Mouse (Mus musculus): ENCODE results near the gene Clpb. TPM values are rescaled to one million over a fixed set of nuclear protein-coding genes. Genes with fewer than 3 reads are reported as not detected.
"Not testable (repeated sequence)": the region's sequence is repeated elsewhere in the genome, so short reads cannot be mapped to it uniquely, and the experiment has no call there.

The Clpb gene
- polyA plus RNA-seq (2015; fragmentation: Nextera tagmentation; extraction: Ambion mirVana): 60.0 and 64.9 TPM in 2 replicates

- H3K27me3 ChIP-seq: no peaks in the 10 kb centered on the region
- WGBS: under 1% methylated on average over 49 of the region's 49 CpGs
- peak within 1 kb of the TSS; percentile 76 for H3K4me2 ChIP-seq
- ATAC-seq (ENCODE audit: borderline replicate concordance, extremely low read depth, low FRiP score, low TSS enrichment): peak; percentile 99
- H3K36me3 ChIP-seq: no peaks in the 10 kb centered on the region
- H3K27ac ChIP-seq: peak within 1 kb of the TSS; percentile 38
- H3K4me1 ChIP-seq: peaks cover 17% of the 10 kb centered on the region
- H3K9ac ChIP-seq: peak within 1 kb of the TSS; percentile 33
- no peaks in the 10 kb centered on the region for H3K9me3 ChIP-seq
- H3K4me3 ChIP-seq: peak within 1 kb of the TSS; percentile 61
These were observed at the start of gene Clpb for GRCm38 (mm10) chr7:101663514-101664159. Gene Clpb, plus strand, starts transcription at chr7:101663633.

- no peak overlapping the region for H3K4me2 ChIP-seq
- no peak overlapping the region for H3K9ac ChIP-seq
- 64% methylated on average over 7 of the region's 7 CpGs for WGBS
- no peak overlapping the region for H3K27ac ChIP-seq
- no peaks in the 10 kb centered on the region for H3K9me3 ChIP-seq
- H3K27me3 ChIP-seq: no peaks in the 10 kb centered on the region
- no peaks in the 10 kb centered on the region for H3K4me1 ChIP-seq
- no peak for ATAC-seq (ENCODE audit: borderline replicate concordance, extremely low read depth, low FRiP score, low TSS enrichment)
- no peak overlapping the region for H3K4me3 ChIP-seq
- no peaks in the 10 kb centered on the region for H3K36me3 ChIP-seq
These were observed 48.0 kb upstream of the Clpb start for GRCm38 (mm10) chr7:101615406-101615805.

DNA sequence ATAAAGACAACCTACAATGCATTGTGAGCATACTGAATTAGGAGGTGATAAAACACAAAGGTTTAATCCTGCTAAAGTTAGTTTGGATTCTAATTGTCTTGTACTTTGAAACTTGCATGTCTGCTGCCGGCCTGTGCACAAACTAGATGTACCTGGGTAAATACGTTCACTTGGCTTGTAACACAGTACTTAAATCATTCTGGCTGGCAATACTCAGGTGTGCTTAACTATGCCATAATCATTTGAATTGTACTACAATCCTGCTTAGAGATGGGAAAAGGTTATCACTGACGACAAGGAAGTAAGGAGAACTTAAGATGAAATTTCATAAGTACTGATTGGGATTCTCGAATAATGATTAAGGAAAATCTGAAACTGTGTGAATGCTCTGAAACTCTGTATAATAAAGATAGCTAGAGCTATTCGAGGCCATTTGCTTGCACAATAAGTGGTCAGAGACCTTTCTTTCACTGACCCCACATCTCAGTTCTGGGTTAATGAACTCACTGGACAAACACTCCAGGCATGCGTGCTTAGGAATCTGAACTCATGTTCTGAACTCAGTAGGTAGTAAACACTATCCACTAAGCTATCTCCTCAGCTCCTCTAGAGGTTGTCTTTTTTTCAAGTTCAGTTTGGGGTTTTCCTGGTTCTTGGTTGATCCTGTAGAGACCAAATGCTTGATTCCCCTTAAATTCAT, 47.1 kb upstream of the Clpb start:
- H3K9me3 ChIP-seq: no peaks in the 10 kb centered on the region
- H3K4me1 ChIP-seq: no peaks in the 10 kb centered on the region
- WGBS: 58% methylated on average over 6 of the region's 6 CpGs
- no peak overlapping the region for H3K27ac ChIP-seq
- no peaks in the 10 kb centered on the region for H3K27me3 ChIP-seq
- no peak overlapping the region for H3K4me2 ChIP-seq
- ATAC-seq (ENCODE audit: borderline replicate concordance, extremely low read depth, low FRiP score, low TSS enrichment): no peak
- no peak overlapping the region for H3K4me3 ChIP-seq
- no peak overlapping the region for H3K9ac ChIP-seq
- H3K36me3 ChIP-seq: no peaks in the 10 kb centered on the region

- no peak overlapping the region for H3K4me3 ChIP-seq
- no peak overlapping the region for H3K4me2 ChIP-seq
- WGBS: 65% methylated on average over 10 of the region's 10 CpGs
- H3K9ac ChIP-seq: no peak overlapping the region
- no peak for ATAC-seq (ENCODE audit: borderline replicate concordance, extremely low read depth, low FRiP score, low TSS enrichment)
- no peaks in the 10 kb centered on the region for H3K36me3 ChIP-seq
- H3K27ac ChIP-seq: no peak overlapping the region
- no peaks in the 10 kb centered on the region for H3K4me1 ChIP-seq
- no peaks in the 10 kb centered on the region for H3K27me3 ChIP-seq
- H3K9me3 ChIP-seq: no peaks in the 10 kb centered on the region
These were observed 45.8 kb upstream of the Clpb start for GRCm38 (mm10) chr7:101617438-101618165.

DNA sequence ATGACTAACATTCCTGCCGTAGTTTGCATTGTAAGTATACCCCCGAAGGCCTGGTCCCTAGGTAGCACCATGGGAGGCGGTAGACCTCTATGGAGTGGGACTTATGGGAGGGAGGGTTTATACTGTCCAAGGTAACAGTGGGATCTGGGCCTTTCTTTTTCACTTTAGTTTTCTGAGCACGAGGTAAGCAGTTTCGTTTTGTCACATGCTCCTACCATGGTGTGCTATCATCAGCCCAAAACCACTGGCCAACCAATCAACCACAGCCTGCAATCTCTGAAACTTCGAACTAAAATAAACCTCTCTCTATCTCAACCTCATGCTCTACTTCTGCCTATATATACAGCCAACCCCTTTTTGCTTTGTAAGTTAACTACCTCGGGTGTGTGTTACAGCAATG, 45.2 kb upstream of the Clpb start:
- no peak overlapping the region for H3K27ac ChIP-seq
- no peak for ATAC-seq (ENCODE audit: borderline replicate concordance, extremely low read depth, low FRiP score, low TSS enrichment)
- no peaks in the 10 kb centered on the region for H3K27me3 ChIP-seq
- H3K9me3 ChIP-seq: no peaks in the 10 kb centered on the region
- no peak overlapping the region for H3K4me3 ChIP-seq
- WGBS: 69% methylated on average over 7 of the region's 7 CpGs
- no peak overlapping the region for H3K9ac ChIP-seq
- H3K4me2 ChIP-seq: no peak overlapping the region
- no peaks in the 10 kb centered on the region for H3K36me3 ChIP-seq
- no peaks in the 10 kb centered on the region for H3K4me1 ChIP-seq

- Histone ChIP-seq H3K4me2 (no peak overlapping the region), H3K4me1 (no peaks in the 10 kb centered on the region), H3K9me3 (no peaks in the 10 kb centered on the region), H3K27ac (no peak overlapping the region), H3K4me3 (no peak overlapping the region), H3K9ac (no peak overlapping the region), H3K27me3 (no peaks in the 10 kb centered on the region), H3K36me3 (no peaks in the 10 kb centered on the region)
- ATAC-seq (ENCODE audit: borderline replicate concordance, extremely low read depth, low FRiP score, low TSS enrichment): no peak
- 20% methylated on average over 4 of the region's 4 CpGs for WGBS
These were observed 43.1 kb upstream of the Clpb start for GRCm38 (mm10) chr7:101620373-101620772.

DNA sequence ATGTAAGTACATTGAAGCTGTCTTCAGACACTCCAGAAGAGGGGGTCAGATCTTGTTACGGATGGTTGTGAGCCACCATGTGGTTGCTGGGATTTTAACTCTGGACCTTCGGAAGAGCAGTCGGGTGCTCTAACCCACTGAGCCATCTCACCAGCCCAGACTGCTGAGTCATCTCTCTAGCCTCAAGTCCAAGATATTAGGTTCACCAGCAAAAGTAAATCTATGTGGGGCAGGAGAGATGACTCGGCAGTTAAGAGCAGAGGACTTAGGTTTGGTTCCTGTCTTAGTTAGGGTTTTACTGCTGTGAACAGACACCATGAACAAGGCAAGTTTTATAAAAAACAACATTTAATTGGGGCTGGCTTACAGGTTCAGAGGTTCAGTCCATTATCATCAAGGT, 41.6 kb upstream of the Clpb start:
- not testable (repeated sequence) for H3K9me3 ChIP-seq; H3K27ac ChIP-seq; H3K27me3 ChIP-seq; H3K9ac ChIP-seq; H3K4me3 ChIP-seq; ATAC-seq (ENCODE audit: borderline replicate concordance, extremely low read depth, low FRiP score, low TSS enrichment); H3K4me1 ChIP-seq; H3K36me3 ChIP-seq; H3K4me2 ChIP-seq
- WGBS: 79% methylated on average over 4 of the region's 4 CpGs

DNA sequence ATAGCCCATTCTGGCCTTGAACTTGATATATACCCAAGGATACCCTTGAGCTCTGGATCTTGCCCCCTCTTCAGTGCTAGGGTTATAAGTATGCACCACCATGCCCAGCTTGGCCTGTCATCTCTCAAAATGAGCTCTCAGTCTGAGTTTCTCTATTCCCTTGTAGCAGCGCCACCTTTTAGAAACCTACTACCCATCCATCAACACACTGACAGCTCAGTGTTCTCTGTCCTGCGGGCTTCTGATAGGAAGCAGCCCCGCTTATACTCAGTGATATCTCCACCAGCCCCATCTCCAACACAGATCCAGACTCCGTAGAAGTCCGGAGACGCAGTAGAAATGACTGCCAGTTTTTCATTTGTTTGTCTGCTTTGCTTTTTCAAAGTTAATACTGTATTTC, 39.1 kb upstream of the Clpb start:
- no peak overlapping the region for H3K4me2 ChIP-seq
- no peaks in the 10 kb centered on the region for H3K9me3 ChIP-seq
- no peaks in the 10 kb centered on the region for H3K4me1 ChIP-seq
- no peak overlapping the region for H3K4me3 ChIP-seq
- H3K27ac ChIP-seq: no peak overlapping the region
- H3K27me3 ChIP-seq: no peaks in the 10 kb centered on the region
- no peaks in the 10 kb centered on the region for H3K36me3 ChIP-seq
- no peak overlapping the region for H3K9ac ChIP-seq
- 30% methylated on average over 6 of the region's 6 CpGs for WGBS
- ATAC-seq (ENCODE audit: borderline replicate concordance, extremely low read depth, low FRiP score, low TSS enrichment): no peak

DNA sequence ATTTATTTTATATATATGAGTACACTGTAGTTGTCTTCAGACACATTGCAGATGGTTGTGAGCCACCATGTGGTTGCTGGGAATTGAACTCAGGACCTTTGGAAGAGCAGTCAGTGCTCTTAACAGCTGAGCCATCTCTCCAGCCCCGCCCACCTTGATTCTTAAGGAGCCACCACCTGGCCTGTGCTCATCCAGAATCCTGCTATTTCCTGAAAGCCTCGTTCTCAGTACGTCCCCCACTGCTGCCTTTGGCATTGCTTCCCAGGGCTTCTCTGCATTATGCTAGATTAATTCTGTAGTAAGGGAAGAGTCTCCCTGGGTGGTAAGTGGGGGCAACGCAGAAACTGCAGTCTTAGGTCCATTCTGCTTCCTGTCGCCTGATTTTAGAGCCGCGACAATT, 36.3 kb upstream of the Clpb start:
- WGBS: 60% methylated on average over 7 of the region's 7 CpGs
- not testable (repeated sequence) for ATAC-seq (ENCODE audit: borderline replicate concordance, extremely low read depth, low FRiP score, low TSS enrichment)

GRCm38 (mm10) chr7:101628481-101628880, 35.0 kb upstream of the Clpb start:
- ATAC-seq (ENCODE audit: borderline replicate concordance, extremely low read depth, low FRiP score, low TSS enrichment): no peak
- WGBS: 46% methylated on average over 2 of the region's 2 CpGs
- Histone ChIP-seq H3K27me3 (no peaks in the 10 kb centered on the region), H3K4me2 (no peak overlapping the region), H3K4me1 (no peaks in the 10 kb centered on the region), H3K4me3 (no peak overlapping the region), H3K9ac (no peak overlapping the region), H3K9me3 (no peaks in the 10 kb centered on the region), H3K36me3 (no peaks in the 10 kb centered on the region), H3K27ac (no peak overlapping the region)

More for the DNA sequence above, 36.3 kb upstream of the Clpb start:
- not testable (repeated sequence) for H3K27me3 ChIP-seq, H3K4me3 ChIP-seq, H3K9me3 ChIP-seq, H3K4me2 ChIP-seq, H3K36me3 ChIP-seq, H3K4me1 ChIP-seq, H3K27ac ChIP-seq, H3K9ac ChIP-seq

DNA sequence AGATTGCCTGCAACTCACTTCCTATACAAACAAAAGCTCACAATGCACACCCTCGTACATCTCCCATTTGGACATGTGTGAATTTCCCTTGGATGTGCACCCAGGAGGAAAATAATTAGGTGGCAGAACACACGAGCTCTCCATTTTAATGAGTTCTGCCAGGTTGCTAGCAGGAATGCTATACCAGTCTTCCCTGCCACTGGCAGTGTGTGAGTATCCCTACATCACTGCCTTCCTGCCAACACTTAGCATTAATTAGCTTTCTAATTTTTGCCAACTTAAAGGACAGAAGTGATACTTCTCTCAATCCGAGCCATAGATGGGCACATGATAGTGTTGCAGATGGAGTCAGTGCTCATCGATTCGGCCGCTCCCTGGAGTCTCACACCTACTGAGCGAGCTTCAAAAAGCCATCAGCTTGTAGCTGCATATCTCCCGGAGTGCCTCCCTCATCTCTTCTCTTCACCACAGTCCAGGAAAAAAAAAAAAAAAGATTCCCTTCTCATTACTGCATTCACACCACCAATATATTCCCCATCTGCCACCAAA, 29.7 kb upstream of the Clpb start:
- Histone ChIP-seq H3K4me3 (no peak overlapping the region), H3K4me1 (no peaks in the 10 kb centered on the region), H3K9ac (no peak overlapping the region), H3K27me3 (no peaks in the 10 kb centered on the region), H3K36me3 (no peaks in the 10 kb centered on the region), H3K4me2 (no peak overlapping the region), H3K9me3 (no peaks in the 10 kb centered on the region), H3K27ac (no peak overlapping the region)
- WGBS: 62% methylated on average over 8 of the region's 8 CpGs
- no peak for ATAC-seq (ENCODE audit: borderline replicate concordance, extremely low read depth, low FRiP score, low TSS enrichment)

DNA sequence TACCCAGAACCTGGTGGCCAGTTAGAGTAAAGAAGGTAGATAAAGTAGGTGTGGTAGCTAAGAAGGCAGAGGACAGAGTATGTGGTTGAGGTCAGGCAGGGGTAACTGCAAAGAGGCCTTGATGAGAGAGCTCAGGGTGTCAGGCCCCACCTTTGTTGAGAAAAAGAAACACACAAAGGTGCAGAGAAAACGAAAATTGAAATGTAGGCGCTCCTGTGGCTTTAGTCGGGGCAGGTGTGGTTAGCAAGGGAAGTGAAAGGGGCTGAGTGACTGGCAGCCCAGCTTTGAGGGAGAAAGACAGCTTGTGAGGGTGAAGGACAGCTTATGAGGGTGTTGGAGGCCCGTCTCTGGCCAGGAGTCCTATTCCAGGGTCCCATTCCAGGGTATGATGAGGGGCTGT, 28.9 kb upstream of the Clpb start:
- Histone ChIP-seq H3K4me1 (no peaks in the 10 kb centered on the region), H3K36me3 (no peaks in the 10 kb centered on the region), H3K27ac (no peak overlapping the region), H3K4me3 (no peak overlapping the region), H3K4me2 (no peak overlapping the region), H3K27me3 (no peaks in the 10 kb centered on the region), H3K9ac (no peak overlapping the region), H3K9me3 (no peaks in the 10 kb centered on the region)
- ATAC-seq (ENCODE audit: borderline replicate concordance, extremely low read depth, low FRiP score, low TSS enrichment): no peak
- 80% methylated on average over 4 of the region's 4 CpGs for WGBS

Measured in lung, embryonic 15.5 days (tissue).